Mouse (Mus musculus): ENCODE measurements at regions not wholly inside any gene's neighbourhood (a gene's known extent, or its start where the extent isn't known, plus 50 kb on each side); places are given as distances from the start of the nearest gene placed in this dataset.
A peak's percentile ranks its signal among the peaks of the same experiment; 100 is the strongest.

GRCm38 (mm10) chr13:43724161-43724560, 60.4 kb upstream of the Cd83 start:
- no peak for DNase-seq (ENCODE audit: extremely low spot score)

DNA sequence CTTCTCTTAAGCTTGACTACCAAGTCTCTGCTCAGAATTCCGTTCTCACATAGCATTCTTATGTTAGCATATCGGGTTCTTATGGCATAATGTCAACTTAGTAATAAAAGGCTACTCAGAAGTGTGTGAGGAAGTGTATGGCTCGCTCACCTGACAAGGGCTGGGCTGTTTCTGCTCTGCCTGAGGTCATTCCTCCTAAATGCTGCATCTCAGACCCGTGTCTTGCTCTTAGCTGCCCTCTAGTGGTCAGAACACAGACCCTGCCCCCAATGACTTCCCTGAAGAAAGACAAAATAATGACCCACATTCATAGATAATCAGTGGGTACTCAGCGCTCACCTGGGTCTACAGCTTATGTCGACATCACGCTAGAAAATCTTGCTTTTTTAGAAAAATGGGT, 58.9 kb upstream of the Cd83 start:
- DNase-seq (ENCODE audit: extremely low spot score) = peak; percentile 65

DNA sequence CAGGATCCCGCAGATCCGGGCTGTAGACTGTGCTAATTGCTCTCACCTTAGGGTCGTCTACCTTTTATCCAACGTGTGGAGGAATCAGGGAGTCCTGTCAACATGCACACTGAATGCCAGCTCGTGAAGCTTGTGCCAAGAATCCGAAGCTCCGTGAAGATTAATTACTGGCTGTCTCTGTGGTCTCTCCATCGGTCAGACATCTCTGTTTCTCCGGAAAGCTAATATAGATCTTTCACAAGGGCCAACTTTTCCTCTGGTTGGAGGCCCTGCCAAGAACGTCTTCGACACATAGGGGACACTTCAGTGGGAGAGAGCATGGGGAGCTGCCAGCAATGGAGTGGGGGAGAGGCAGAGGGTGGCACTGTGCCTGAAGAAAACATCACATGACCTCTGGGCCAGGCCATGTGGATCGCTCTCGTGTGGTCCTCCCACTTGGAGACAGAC, 57.7 kb upstream of the Cd83 start:
- DNase-seq (ENCODE audit: extremely low spot score) = no peak

DNA sequence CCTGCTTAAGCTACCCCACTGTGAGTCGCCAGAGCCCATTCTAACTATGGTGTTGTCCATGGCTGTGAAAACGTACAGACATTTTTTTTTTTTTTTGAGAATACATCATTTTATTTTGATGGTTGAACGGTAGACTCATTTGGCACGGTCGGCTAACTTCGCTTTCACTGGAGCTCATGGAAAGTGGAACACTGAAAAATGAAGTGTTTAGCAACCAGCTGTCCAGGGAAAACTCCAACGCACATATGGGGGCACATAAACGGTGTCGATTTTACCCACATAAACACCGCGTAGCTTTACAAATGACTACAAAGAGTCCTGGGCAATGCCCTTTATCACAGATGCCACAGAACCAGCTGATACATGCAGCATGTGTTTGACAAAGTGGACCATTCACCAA, 55.0 kb upstream of the Cd83 start:
- no peak for DNase-seq (ENCODE audit: extremely low spot score)

GRCm38 (mm10) chr13:43733061-43733460, 51.5 kb upstream of the Cd83 start:
- no peak for DNase-seq (ENCODE audit: extremely low spot score)

- DNase-seq (ENCODE audit: extremely low spot score) = no peak
Observed at GRCm38 (mm10) chr13:43734641-43735040, 49.9 kb upstream of the Cd83 start.

All from embryo, embryonic 9.5 days (tissue).